Mouse (Mus musculus): Measurements from ENCODE around the gene Kcnj14. TPM values are rescaled to one million over a fixed set of nuclear protein-coding genes. Genes with fewer than 3 reads are reported as not detected.

Kcnj14 gene
- 2.0 and 2.3 TPM in 2 replicates for polyA plus RNA-seq (2021; fragmentation: Nextera tagmentation)
- long read RNA-seq, experiment 1, transcript Kcnj14-201 (3 exons, 2,681 nt) = major isoform, 17 of 29 reads
- long read RNA-seq, experiment 1, partial matches to known transcripts = 7 of 29 reads
- long read RNA-seq, experiment 1, other reads (novel, unspliced or antisense) = 5 of 29 reads
- long read RNA-seq, experiment 2, transcript Kcnj14-201 (3 exons, 2,681 nt) = major isoform, 5 of 6 reads
- long read RNA-seq, experiment 2, partial matches to known transcripts = 1 of 6 reads
- long read RNA-seq, experiment 2, other reads (novel, unspliced or antisense) = 0 of 6 reads

DNA sequence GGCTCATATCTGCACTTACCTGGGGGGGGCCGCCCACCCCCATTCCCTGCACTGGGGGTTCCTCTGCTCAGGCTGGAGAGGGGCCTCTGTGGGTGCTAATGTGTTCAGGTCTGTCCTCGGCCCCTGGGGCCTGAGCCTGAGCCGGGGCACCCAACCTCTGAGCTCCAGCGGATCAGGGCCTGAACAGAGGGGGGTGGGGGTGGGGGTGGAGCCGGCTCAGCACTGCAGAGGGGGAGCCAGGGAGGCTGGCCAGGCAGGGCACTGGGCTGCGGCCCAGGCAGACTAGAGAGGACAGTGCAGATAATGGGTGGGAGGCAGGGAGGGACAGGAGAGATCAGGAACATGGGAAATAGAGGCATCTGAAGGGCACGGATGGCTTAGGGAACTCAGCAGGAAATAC, at the start of gene Kcnj14:
TSS of gene Kcnj14 (minus strand) at position 185 of the 400 bp plus-strand sequence.

GRCm38 (mm10) chr7:45872624-45873023, 48.0 kb upstream of the Kcnj14 start, which contains the start of gene Kdelr1:
Gene Kdelr1, plus strand, starts transcription at chr7:45872772.

GRCm38 (mm10) chr7:45830427-45831127, 6.0 kb upstream of the Kcnj14 start, which contains the start of gene Grwd1:
Gene Grwd1, minus strand, starts transcription at chr7:45830944.

DNA sequence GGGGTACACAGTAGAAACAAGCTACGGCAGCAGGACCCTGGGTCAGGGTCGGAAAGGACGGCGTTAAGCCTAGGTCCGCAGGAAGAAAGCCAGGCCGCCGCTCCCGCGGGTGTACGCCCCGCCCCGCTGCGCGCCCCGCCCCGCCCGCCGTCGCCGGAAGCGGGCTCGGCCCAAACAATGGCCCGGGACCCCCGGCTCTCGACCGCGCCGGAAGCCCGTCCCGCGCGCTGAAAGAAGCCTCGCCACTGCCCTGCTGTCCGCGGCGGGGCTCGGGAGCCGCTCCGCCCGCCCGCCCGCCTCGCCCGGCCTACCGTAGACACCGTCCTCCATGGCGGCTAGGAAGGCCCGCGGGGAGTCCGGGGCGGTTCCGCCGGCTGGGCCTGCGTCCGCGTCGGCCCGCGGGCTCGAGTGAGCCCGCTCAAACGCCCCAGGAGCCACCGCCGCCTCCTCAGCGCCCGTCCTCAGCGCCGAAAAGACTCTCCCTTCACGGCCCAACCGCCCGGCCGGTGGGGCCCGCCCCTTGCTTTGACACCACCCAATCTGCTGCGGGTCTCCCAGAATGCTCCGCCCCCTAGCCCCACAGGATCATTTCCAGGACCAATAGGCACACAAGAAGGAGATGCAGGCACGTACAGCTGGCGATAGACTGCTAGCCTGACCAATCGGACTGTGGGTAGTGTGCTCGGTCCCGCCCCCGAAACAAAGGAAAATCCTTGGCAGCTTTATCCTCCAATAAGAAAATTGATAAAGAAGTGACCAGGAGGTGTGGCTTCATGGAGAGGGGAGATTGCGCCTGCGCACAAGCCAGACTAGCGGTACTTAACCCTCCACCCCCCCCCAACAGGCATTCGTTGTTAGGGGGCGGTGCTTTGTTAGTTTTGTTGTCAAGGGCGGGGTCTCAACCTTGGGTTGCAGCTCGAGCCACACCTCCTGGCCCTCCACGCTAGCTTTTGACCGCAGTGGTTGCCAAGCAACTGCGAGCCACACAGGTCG, 10.5 kb downstream of the Kcnj14 start, which contains the start of gene Cyth2:
TSS of gene Cyth2 (minus strand) at position 795 of the 993 bp plus-strand sequence.

DNA sequence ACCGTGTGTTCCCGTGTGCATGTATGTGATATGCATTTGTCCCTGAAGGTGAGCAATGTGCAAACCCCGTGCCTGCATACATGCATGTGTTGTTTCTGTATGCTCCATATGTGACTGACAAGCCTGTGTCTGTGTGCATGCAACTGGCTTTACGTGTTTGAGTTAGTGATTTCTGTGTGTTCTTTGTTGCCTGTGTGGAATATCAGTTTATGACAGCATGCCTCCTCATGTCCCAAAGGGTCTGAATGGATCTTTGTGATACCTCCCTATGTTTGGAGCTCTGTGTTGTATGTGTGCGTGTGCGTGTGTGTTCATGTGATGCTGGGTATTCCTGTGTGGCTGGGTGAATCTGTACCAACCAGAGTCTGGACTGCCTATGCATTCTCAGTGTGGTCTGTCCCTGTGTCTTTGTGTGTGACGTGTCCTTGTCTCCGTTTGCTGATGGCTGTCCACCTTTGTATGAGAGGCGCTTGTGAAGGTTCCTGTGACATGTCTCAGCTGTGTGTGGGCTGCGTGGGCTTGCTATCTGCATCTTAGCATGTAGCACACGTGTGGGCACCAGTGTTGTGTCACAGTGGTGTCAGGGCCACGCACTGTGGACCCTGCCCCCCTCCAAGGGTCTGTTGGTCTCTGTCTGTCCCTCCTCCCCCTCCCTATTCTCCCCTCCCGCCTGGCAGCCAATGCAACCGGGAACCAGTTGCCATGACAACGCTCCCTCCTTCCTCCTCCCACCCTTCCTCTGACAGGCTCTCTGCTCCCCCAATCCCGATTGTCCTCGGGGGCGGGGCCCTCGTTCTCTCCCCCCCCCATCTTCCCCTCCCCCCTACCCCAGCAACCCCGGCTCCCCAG, 39.8 kb downstream of the Kcnj14 start, which contains the start of gene Sult2b1:
TSS of gene Sult2b1 (minus strand) at position 146 of the 849 bp plus-strand sequence.

DNA sequence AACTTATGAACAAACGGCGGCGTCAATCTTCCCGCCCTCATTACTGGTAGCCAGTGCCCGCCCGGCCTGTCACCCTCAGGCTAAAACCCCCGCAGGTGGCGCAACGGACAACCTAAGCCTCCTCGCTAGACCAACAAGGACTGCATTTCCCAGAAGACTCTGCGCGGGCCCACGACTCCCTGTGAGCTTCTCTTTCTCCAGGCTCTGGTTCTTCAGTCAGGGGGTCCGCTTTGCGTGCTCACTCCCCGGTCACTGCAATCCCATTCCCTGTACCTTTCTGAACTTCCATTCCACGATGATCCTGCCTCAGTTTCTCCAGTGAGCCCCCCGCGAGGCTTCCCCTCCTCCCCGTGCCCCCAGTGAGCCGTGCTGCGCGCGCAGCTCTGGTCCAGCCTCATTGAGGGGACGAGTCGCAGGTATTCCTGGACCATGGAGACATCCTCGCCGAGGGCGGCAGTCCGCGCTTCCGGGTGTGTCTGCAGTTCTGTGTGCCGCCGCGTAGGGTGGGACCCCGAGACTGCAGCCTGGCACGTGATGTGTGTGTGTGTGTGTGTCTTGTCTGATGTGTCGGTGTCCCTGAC, 41.0 kb downstream of the Kcnj14 start, which contains the start of gene Lmtk3:
TSS of gene Lmtk3 (plus strand) at position 228 of the 581 bp plus-strand sequence.

Other genes with a start within 250 kb of the Kcnj14 start
- gene Fgf21, start 209.3 kb downstream of the Kcnj14 start, polyA plus RNA-seq (2021; fragmentation: Nextera tagmentation) = 0.22 and 0.24 TPM in 2 replicates
- 0.06 and 0.07 TPM in 2 replicates for gene Fut1, start 207.5 kb downstream of the Kcnj14 start, polyA plus RNA-seq (2021; fragmentation: Nextera tagmentation)
- not detected in 2 replicates for gene Izumo1, start 203.0 kb downstream of the Kcnj14 start, polyA plus RNA-seq (2021; fragmentation: Nextera tagmentation)
- 1.8 and 2.5 TPM in 2 replicates for gene Rasip1, start 197.3 kb downstream of the Kcnj14 start, polyA plus RNA-seq (2021; fragmentation: Nextera tagmentation)
- 0.89 and 2.4 TPM in 2 replicates for gene Mamstr, start 184.8 kb downstream of the Kcnj14 start, polyA plus RNA-seq (2021; fragmentation: Nextera tagmentation)
- 0.06 and 0.09 TPM in 2 replicates for gene Fut2, start 158.4 kb downstream of the Kcnj14 start, polyA plus RNA-seq (2021; fragmentation: Nextera tagmentation)
- 6.5 and 9.8 TPM in 2 replicates for gene Ntn5, start 140.8 kb downstream of the Kcnj14 start, polyA plus RNA-seq (2021; fragmentation: Nextera tagmentation)
- 0.26 and 0.38 TPM in 2 replicates for gene Sec1, start 130.4 kb downstream of the Kcnj14 start, polyA plus RNA-seq (2021; fragmentation: Nextera tagmentation)
- 74.9 and 93.1 TPM in 2 replicates for gene Car11, start 124.9 kb downstream of the Kcnj14 start, polyA plus RNA-seq (2021; fragmentation: Nextera tagmentation)
- gene Dbp, start 119.7 kb downstream of the Kcnj14 start, polyA plus RNA-seq (2021; fragmentation: Nextera tagmentation) = 30.2 and 130 TPM in 2 replicates
- gene Rpl18, start 109.3 kb downstream of the Kcnj14 start, polyA plus RNA-seq (2021; fragmentation: Nextera tagmentation) = 335 and 337 TPM in 2 replicates
- gene Sphk2, start 106.8 kb downstream of the Kcnj14 start, polyA plus RNA-seq (2021; fragmentation: Nextera tagmentation) = 4.9 and 10.6 TPM in 2 replicates
- 0.08 and 0.22 TPM in 2 replicates for gene Fam83e, start 103.6 kb downstream of the Kcnj14 start, polyA plus RNA-seq (2021; fragmentation: Nextera tagmentation)
- gene Spaca4, start 99.0 kb downstream of the Kcnj14 start, polyA plus RNA-seq (2021; fragmentation: Nextera tagmentation) = not detected in 2 replicates
- gene Lmtk3, start 41.0 kb downstream of the Kcnj14 start, polyA plus RNA-seq (2021; fragmentation: Nextera tagmentation) = 3.9 and 10.6 TPM in 2 replicates
- 22.5 and 23.3 TPM in 2 replicates for gene Sult2b1, start 40.1 kb downstream of the Kcnj14 start, polyA plus RNA-seq (2021; fragmentation: Nextera tagmentation)
- 173 and 183 TPM in 2 replicates for gene Cyth2, start 10.2 kb downstream of the Kcnj14 start, polyA plus RNA-seq (2021; fragmentation: Nextera tagmentation)
- 16.1 and 22.0 TPM in 2 replicates for gene Grwd1, start 6.2 kb upstream of the Kcnj14 start, polyA plus RNA-seq (2021; fragmentation: Nextera tagmentation)
- 49.0 and 49.6 TPM in 2 replicates for gene Kdelr1, start 48.0 kb upstream of the Kcnj14 start, polyA plus RNA-seq (2021; fragmentation: Nextera tagmentation)
- gene Grin2d, start 53.6 kb upstream of the Kcnj14 start, polyA plus RNA-seq (2021; fragmentation: Nextera tagmentation) = 0.39 and 1.6 TPM in 2 replicates
- gene Syngr4, start 71.9 kb upstream of the Kcnj14 start, polyA plus RNA-seq (2021; fragmentation: Nextera tagmentation) = not detected in 2 replicates
- 2.7 and 4.5 TPM in 2 replicates for gene Tmem143, start 72.2 kb upstream of the Kcnj14 start, polyA plus RNA-seq (2021; fragmentation: Nextera tagmentation)
- 10.7 and 12.3 TPM in 2 replicates for gene Emp3, start 96.6 kb upstream of the Kcnj14 start, polyA plus RNA-seq (2021; fragmentation: Nextera tagmentation)
- 0.74 and 1.0 TPM in 2 replicates for gene Ccdc114, start 99.3 kb upstream of the Kcnj14 start, polyA plus RNA-seq (2021; fragmentation: Nextera tagmentation)
- gene Abcc6, start 205.5 kb upstream of the Kcnj14 start, polyA plus RNA-seq (2021; fragmentation: Nextera tagmentation) = 0.04 and 0.10 TPM in 2 replicates
- gene Nomo1, start 208.9 kb upstream of the Kcnj14 start, polyA plus RNA-seq (2021; fragmentation: Nextera tagmentation) = 20.0 and 25.0 TPM in 2 replicates

Measured in left cerebral cortex, adult 6 months (tissue).